Mouse (Mus musculus): ENCODE measurements around the gene Yy1. TPM values are rescaled to one million over a fixed set of nuclear protein-coding genes. Genes with fewer than 3 reads are reported as not detected.

Gene Yy1
- polyA plus RNA-seq, 1 experiment from 2014 or later = 26.3 TPM

DNA sequence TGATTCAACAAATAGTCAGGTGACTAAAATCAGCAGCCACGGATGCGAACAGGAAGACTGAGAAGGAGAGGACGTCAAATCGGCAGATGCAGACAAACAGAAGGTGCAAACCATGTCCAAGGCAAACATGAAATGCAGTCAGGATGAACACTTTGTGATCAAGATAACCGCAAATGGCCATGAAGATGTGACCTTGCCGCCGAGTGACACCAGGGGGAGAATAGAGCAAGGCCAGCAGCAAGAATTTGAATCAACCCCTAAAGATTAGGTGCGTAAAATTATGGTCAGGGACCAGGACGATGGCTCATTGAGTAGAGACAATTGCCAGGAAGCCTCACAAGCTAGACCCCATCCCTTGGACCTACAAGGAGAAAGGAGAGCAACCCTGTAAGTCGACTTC, 36.2 kb upstream of the Yy1 start:
- Histone ChIP-seq H3K9me3 (ENCODE audit: low read depth, low read length) (no peaks in the 10 kb centered on the region), H3K9ac (no peak overlapping the region), H3K4me2 (no peak overlapping the region), H3K27ac (ENCODE audit: low read depth) (no peak overlapping the region), H3K36me3 (ENCODE audit: insufficient read depth) (no peaks in the 10 kb centered on the region), H3K4me3 (ENCODE audit: low read depth, low read length) (no peak overlapping the region), H3K27me3 (ENCODE audit: insufficient read depth, low read length) (no peaks in the 10 kb centered on the region), H3K4me1 (ENCODE audit: insufficient read depth) (no peaks in the 10 kb centered on the region)
- 85% methylated on average over 10 of the region's 10 CpGs for WGBS
- ATAC-seq (ENCODE audit: insufficient read depth) (no peak), DNase-seq (no peak)
- no peak for TF ChIP-seq CTCF (IDR thresholded peaks at IDR 0.05; ENCODE audit: low read depth)

GRCm38 (mm10) chr12:108757717-108758257, 35.0 kb upstream of the Yy1 start:
- peak; percentile 97; the same call in 1 of the 2 replicates for TF ChIP-seq CTCF (IDR thresholded peaks at IDR 0.05; ENCODE audit: low read depth)
- H3K36me3 ChIP-seq (ENCODE audit: insufficient read depth) = no peaks in the 10 kb centered on the region
- no peaks in the 10 kb centered on the region for H3K27me3 ChIP-seq (ENCODE audit: insufficient read depth, low read length)
- H3K9me3 ChIP-seq (ENCODE audit: low read depth, low read length) = no peaks in the 10 kb centered on the region
- H3K4me2 ChIP-seq = peak overlapping the region; percentile 80
- DNase-seq (peak; percentile 99), ATAC-seq (ENCODE audit: insufficient read depth) (peak; percentile 98)
- under 1% methylated on average over 41 of the region's 41 CpGs for WGBS
- peak overlapping the region; percentile 61 for H3K4me3 ChIP-seq (ENCODE audit: low read depth, low read length)
- no peaks in the 10 kb centered on the region for H3K4me1 ChIP-seq (ENCODE audit: insufficient read depth)
- H3K27ac ChIP-seq (ENCODE audit: low read depth) = no peak overlapping the region
- peak overlapping the region; percentile 70 for H3K9ac ChIP-seq

GRCm38 (mm10) chr12:108758273-108758672, 34.5 kb upstream of the Yy1 start:
- H3K27ac ChIP-seq (ENCODE audit: low read depth) = no peak overlapping the region
- 66% methylated on average over 8 of the region's 8 CpGs for WGBS
- H3K9me3 ChIP-seq (ENCODE audit: low read depth, low read length) = no peaks in the 10 kb centered on the region
- peak; percentile 6 for DNase-seq
- no peak overlapping the region for H3K9ac ChIP-seq
- H3K27me3 ChIP-seq (ENCODE audit: insufficient read depth, low read length) = no peaks in the 10 kb centered on the region
- no peak for ATAC-seq (ENCODE audit: insufficient read depth)
- H3K4me3 ChIP-seq (ENCODE audit: low read depth, low read length) = peak overlapping the region; percentile 61; the same call in 1 of the 2 replicates
- no peak for TF ChIP-seq CTCF (IDR thresholded peaks at IDR 0.05; ENCODE audit: low read depth)
- no peaks in the 10 kb centered on the region for H3K4me1 ChIP-seq (ENCODE audit: insufficient read depth)
- H3K36me3 ChIP-seq (ENCODE audit: insufficient read depth) = no peaks in the 10 kb centered on the region
- H3K4me2 ChIP-seq = peak overlapping the region; percentile 80

DNA sequence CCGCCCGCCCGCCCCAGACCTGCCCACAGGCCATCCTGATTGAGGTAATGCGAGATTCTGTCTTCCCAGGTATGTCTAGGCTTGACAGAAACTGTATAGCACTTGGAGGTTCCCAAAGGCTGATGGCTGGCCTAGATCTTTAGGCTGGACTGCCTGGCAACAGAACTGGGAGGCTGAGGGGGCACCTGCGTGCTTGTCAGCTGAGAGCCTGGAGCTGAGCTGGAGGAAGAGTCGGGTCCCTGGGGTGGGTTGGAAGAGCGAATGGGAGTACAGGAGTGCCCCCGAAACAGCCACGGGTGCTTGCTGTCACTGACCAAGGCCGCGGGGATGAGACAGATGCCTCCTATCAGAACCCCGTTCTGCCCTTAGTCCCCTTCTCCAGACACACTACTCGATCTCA, 34.1 kb upstream of the Yy1 start:
- no peak overlapping the region for H3K9ac ChIP-seq
- DNase-seq (no peak), ATAC-seq (ENCODE audit: insufficient read depth) (no peak)
- H3K4me1 ChIP-seq (ENCODE audit: insufficient read depth) = no peaks in the 10 kb centered on the region
- H3K36me3 ChIP-seq (ENCODE audit: insufficient read depth) = no peaks in the 10 kb centered on the region
- no peak overlapping the region for H3K4me3 ChIP-seq (ENCODE audit: low read depth, low read length)
- no peak for TF ChIP-seq CTCF (IDR thresholded peaks at IDR 0.05; ENCODE audit: low read depth)
- H3K9me3 ChIP-seq (ENCODE audit: low read depth, low read length) = no peaks in the 10 kb centered on the region
- no peaks in the 10 kb centered on the region for H3K27me3 ChIP-seq (ENCODE audit: insufficient read depth, low read length)
- no peak overlapping the region for H3K27ac ChIP-seq (ENCODE audit: low read depth)
- no peak overlapping the region for H3K4me2 ChIP-seq
- WGBS = 78% methylated on average over 13 of the region's 13 CpGs

DNA sequence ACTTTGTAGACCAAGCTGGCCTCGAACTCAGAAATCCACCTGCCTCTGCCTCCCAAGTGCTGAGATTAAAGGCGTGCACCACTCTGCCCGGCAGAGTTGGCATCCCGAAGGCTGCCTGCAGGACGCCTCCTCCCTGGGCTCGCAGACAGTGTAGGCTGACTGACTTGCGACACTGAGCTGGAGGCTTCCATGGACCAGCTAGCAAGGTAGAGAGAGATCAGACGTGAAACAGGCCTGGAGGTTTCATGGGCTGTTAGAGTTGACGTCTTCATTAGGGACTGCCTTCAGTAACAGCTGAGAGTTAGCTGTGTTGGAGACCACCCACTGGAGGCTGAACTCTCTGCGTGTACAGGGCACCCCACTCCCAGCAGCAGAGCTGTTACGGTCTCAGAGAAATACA, 33.5 kb upstream of the Yy1 start:
- Histone ChIP-seq H3K36me3 (ENCODE audit: insufficient read depth) (no peaks in the 10 kb centered on the region), H3K9ac (no peak overlapping the region), H3K4me2 (no peak overlapping the region), H3K27ac (ENCODE audit: low read depth) (no peak overlapping the region), H3K9me3 (ENCODE audit: low read depth, low read length) (no peaks in the 10 kb centered on the region), H3K4me1 (ENCODE audit: insufficient read depth) (no peaks in the 10 kb centered on the region), H3K27me3 (ENCODE audit: insufficient read depth, low read length) (no peaks in the 10 kb centered on the region), H3K4me3 (ENCODE audit: low read depth, low read length) (no peak overlapping the region)
- ATAC-seq (ENCODE audit: insufficient read depth) (no peak), DNase-seq (no peak)
- 73% methylated on average over 11 of the region's 11 CpGs for WGBS
- TF ChIP-seq CTCF (IDR thresholded peaks at IDR 0.05; ENCODE audit: low read depth) = no peak

DNA sequence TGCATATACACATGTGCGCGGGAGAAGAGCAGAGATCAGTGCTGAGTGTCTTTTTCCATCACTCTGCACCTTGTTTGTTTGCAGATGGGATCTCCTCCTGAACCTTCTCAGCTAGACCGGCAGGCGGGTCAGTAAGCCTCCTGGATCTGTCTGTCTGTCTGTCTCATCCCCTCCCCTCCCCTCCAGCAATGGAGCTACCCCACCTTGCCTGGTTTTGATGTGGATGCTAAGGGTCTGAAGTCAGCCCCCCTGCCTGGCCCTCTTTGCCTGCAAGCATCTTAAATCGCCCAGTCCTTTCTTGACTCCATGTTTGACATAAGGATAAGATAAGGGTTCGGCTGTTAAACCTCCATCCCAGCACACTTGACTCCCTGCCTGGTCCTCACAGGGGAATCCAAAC, 32.8 kb upstream of the Yy1 start:
- Histone ChIP-seq H3K36me3 (ENCODE audit: insufficient read depth) (no peaks in the 10 kb centered on the region), H3K4me1 (ENCODE audit: insufficient read depth) (no peaks in the 10 kb centered on the region), H3K27me3 (ENCODE audit: insufficient read depth, low read length) (no peaks in the 10 kb centered on the region), H3K27ac (ENCODE audit: low read depth) (no peak overlapping the region), H3K4me3 (ENCODE audit: low read depth, low read length) (no peak overlapping the region), H3K9ac (no peak overlapping the region), H3K9me3 (ENCODE audit: low read depth, low read length) (no peaks in the 10 kb centered on the region), H3K4me2 (no peak overlapping the region)
- DNase-seq (no peak), ATAC-seq (ENCODE audit: insufficient read depth) (no peak)
- 46% methylated on average over 6 of the region's 6 CpGs for WGBS
- no peak for TF ChIP-seq CTCF (IDR thresholded peaks at IDR 0.05; ENCODE audit: low read depth)

- Histone ChIP-seq H3K4me1 (ENCODE audit: insufficient read depth) (no peaks in the 10 kb centered on the region), H3K4me3 (ENCODE audit: low read depth, low read length) (no peak overlapping the region), H3K9ac (no peak overlapping the region), H3K27ac (ENCODE audit: low read depth) (no peak overlapping the region), H3K4me2 (no peak overlapping the region), H3K27me3 (ENCODE audit: insufficient read depth, low read length) (no peaks in the 10 kb centered on the region), H3K36me3 (ENCODE audit: insufficient read depth) (no peaks in the 10 kb centered on the region), H3K9me3 (ENCODE audit: low read depth, low read length) (no peaks in the 10 kb centered on the region)
- ATAC-seq (ENCODE audit: insufficient read depth) (no peak), DNase-seq (peak; percentile 42)
- WGBS = 57% methylated on average over 9 of the region's 9 CpGs
- TF ChIP-seq CTCF (IDR thresholded peaks at IDR 0.05; ENCODE audit: low read depth) = peak; percentile 38
These were observed 32.2 kb upstream of the Yy1 start for GRCm38 (mm10) chr12:108760500-108761020.

Data from lung, embryonic 14.5 days (tissue).